Mouse (Mus musculus): ENCODE measurements at regions not wholly inside any gene's neighbourhood (a gene's known extent, or its start where the extent isn't known, plus 50 kb on each side); places are given as distances from the start of the nearest gene placed in this dataset.

DNA sequence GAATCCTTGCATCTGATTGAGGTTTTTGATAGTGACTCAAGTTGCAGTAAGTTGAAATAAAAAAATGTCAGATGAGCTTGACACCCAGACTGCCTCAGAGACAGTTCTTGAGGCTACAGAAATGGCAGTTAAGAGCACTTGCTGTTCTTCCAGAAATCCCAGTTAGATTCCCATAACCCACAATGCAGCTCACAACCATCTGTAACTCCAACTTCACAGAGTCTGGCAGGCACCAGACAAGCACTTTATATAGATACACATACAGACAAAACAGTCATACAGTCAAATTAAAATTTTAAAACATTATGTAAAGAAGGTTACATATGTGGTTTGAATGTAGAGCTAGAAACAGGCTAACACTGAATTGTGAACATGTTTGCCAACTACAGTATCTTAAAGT, 786.2 kb downstream of the Slc16a7 start:
- H3K4me1 ChIP-seq, result no peaks in the 10 kb centered on the region
- H3K4me2 ChIP-seq, result no peak overlapping the region
- no peaks in the 10 kb centered on the region for H3K36me3 ChIP-seq (ENCODE audit: poor library complexity, severe bottlenecking)
- H3K9me3 ChIP-seq (replicated peaks), result no peaks in the 10 kb centered on the region
- H3K4me3 ChIP-seq, result no peak overlapping the region
- no peaks in the 10 kb centered on the region for H3K27me3 ChIP-seq
- H3K27ac ChIP-seq, result no peak overlapping the region
- ATAC-seq, result no peak
- no peak overlapping the region for H3K9ac ChIP-seq

DNA sequence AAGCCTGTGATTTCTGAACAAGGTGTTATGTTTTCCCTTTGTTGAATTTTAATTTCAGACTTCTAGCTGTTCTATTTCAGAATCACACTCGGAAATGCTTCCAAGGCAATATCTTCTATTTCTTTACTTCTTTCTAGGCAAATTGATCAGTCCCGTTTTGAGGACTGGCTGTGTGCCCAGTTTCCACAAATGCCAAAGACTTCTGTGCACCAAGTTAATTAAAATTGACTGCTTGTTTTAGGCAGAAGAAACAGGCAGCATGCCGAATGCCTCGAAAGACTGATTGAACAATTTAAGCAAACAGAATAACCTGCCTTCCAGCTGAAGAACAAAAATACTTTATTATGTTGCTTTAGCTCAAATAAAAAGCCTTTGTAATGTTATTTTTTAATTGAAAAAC, 818.5 kb downstream of the Slc16a7 start:
- Histone ChIP-seq H3K36me3 (ENCODE audit: poor library complexity, severe bottlenecking) (no peaks in the 10 kb centered on the region), H3K9ac (no peak overlapping the region), H3K9me3 (replicated peaks) (no peaks in the 10 kb centered on the region), H3K27ac (no peak overlapping the region), H3K4me2 (no peak overlapping the region), H3K4me1 (no peaks in the 10 kb centered on the region), H3K4me3 (no peak overlapping the region), H3K27me3 (no peaks in the 10 kb centered on the region)
- 35% methylated on average over 4 of the region's 4 CpGs for WGBS
- peak; percentile 41; the same call in 1 of the 2 replicates for ATAC-seq

DNA sequence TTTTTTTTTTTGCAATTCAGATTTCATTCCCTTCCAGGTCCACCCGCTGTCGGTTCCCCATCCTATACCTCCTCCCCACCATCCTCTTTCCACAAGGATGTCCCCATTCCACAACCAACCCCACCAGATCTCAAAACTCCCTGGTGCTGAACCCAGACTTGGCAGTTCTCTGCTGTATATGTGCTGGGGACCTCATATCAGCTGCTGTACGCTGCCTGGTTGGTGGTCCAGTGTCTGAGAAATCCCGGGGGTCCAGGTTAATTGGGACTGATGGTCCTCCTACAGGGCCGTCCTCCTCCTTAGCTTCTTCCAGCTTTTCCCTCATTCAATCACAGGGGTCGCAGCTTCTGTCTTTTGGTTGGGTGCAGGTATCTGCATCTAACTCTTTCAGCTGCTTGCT, 825.6 kb downstream of the Slc16a7 start:
- H3K27me3 ChIP-seq, result no peaks in the 10 kb centered on the region
- no peak overlapping the region for H3K4me3 ChIP-seq
- WGBS, result 85% methylated on average over 6 of the region's 6 CpGs
- no peak overlapping the region for H3K9ac ChIP-seq
- H3K36me3 ChIP-seq (ENCODE audit: poor library complexity, severe bottlenecking), result no peaks in the 10 kb centered on the region
- H3K4me1 ChIP-seq, result no peaks in the 10 kb centered on the region
- H3K27ac ChIP-seq, result no peak overlapping the region
- no peak overlapping the region for H3K4me2 ChIP-seq
- no peaks in the 10 kb centered on the region for H3K9me3 ChIP-seq (replicated peaks)
- no peak for ATAC-seq

DNA sequence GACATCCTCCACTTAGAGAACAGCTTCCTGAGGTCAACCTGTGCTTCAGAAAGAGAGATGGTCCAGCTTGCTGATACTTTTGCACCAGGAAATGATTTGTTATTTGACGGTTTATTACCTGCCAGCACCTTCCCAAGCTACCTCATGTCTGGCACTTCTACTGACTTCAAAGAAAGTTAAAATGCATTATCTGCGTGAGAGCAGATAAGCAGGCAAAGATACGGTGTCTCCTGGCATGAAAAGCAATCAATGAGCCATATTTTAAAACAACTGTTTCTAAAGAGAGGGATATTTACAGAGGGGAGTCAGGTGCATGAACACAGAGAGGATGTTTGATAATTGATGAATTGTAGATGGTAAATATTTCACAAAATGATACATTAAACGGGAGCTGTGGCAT, 861.1 kb downstream of the Slc16a7 start:
- H3K27ac ChIP-seq, result no peak overlapping the region
- 86% methylated on average over 4 of the region's 4 CpGs for WGBS
- H3K4me3 ChIP-seq, result no peak overlapping the region
- no peaks in the 10 kb centered on the region for H3K4me1 ChIP-seq
- no peak for ATAC-seq
- H3K36me3 ChIP-seq (ENCODE audit: poor library complexity, severe bottlenecking), result no peaks in the 10 kb centered on the region
- no peak overlapping the region for H3K9ac ChIP-seq
- no peaks in the 10 kb centered on the region for H3K9me3 ChIP-seq (replicated peaks)
- no peaks in the 10 kb centered on the region for H3K27me3 ChIP-seq
- no peak overlapping the region for H3K4me2 ChIP-seq

Data from forebrain, embryonic 13.5 days (tissue).